8 mouse cellular contexts compared by ENCODE assay signal in the genomic region with DNA sequence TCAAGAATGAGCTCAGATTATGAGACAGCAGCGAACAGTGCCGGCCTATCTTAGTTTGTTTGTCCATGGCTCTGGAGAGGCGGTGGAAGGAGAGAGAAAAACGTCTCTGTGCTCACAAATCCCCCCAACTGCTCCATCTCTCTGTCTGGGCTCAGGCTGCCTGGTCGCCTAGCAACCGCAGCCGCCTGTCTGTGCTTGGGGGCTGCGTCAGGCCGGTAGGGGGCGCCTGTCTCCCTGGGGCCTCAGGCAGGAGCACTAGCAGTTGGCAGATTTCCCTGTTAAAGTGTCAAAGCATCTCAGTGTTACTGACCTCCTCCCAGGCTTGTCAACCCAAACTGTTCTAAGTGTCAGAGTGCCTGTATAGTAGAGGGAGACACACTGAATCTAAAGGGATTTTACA. TPM values are rescaled to one million over a fixed set of nuclear protein-coding genes. Genes with fewer than 3 reads are reported as not detected.
DNase-seq lines count a peak whose midpoint lies in the region; ATAC-seq and TF ChIP-seq lines count a peak whose summit lies in the region.

No protein-coding gene starts in this region.

- peak in 1 of 2 experiments; percentile 20 for DNase-seq in spleen, adult 2 months (ENCODE audit: low read depth in 1 of 2, low spot score in 2 of 2)
- no peak for DNase-seq in spleen, adult 12 weeks (ENCODE audit: low spot score)
- peak; percentile 67 to 86 for DNase-seq in cerebellum, postnatal 14 days
- DNase-seq in gastrocnemius, adult 2 months = peak; percentile 65
- peak; percentile 47 for DNase-seq in kidney, postnatal 0 days (ENCODE audit: low spot score)
- no peak for DNase-seq in liver, embryonic 14.5 days (ENCODE audit: low read depth in 3 of 3, low spot score in 3 of 3)
- peak; percentile 30 for DNase-seq in ovary, postnatal 14 days (ENCODE audit: low spot score)
- peak; percentile 50 to 64 for DNase-seq in thymus, postnatal 36 days

- no peak for TF ChIP-seq POLR2A in spleen, adult 2 months (IDR thresholded peaks at IDR 0.05; ENCODE audit: low read depth, low read length)

- H3K9me3 ChIP-seq in kidney, postnatal 0 days (replicated peaks; ENCODE audit: low read length) = no peaks in the 10 kb centered on the region
- H3K9me3 ChIP-seq in liver, embryonic 14.5 days (ENCODE audit: control insufficient read depth, low read length) = no peaks in the 10 kb centered on the region

- peak; percentile 27; the same call in 1 of the 2 replicates for TF ChIP-seq CTCF in spleen, adult 2 months (IDR thresholded peaks at IDR 0.05; ENCODE audit: extremely low read depth, insufficient read depth, insufficient read length, insufficient replicate concordance)
- TF ChIP-seq CTCF in gastrocnemius, adult 2 months (IDR thresholded peaks at IDR 0.05) = peak; percentile 60
- peak; percentile 62 for TF ChIP-seq CTCF in kidney, postnatal 0 days (IDR thresholded peaks at IDR 0.05; ENCODE audit: low read depth)
- TF ChIP-seq CTCF in liver, embryonic 14.5 days (IDR thresholded peaks at IDR 0.05; ENCODE audit: low read depth) = peak; percentile 72

- no peak overlapping the region for H3K4me2 ChIP-seq in kidney, postnatal 0 days (ENCODE audit: low read length)
- H3K4me2 ChIP-seq in liver, embryonic 14.5 days (ENCODE audit: low read depth) = no peak overlapping the region

- H3K4me1 ChIP-seq in spleen, adult 2 months (ENCODE audit: control insufficient read depth, insufficient read depth, insufficient read length) = no peaks in the 10 kb centered on the region
- H3K4me1 ChIP-seq in kidney, postnatal 0 days (replicated peaks; ENCODE audit: insufficient read depth, low read length) = no peaks in the 10 kb centered on the region
- no peaks in the 10 kb centered on the region for H3K4me1 ChIP-seq in liver, embryonic 14.5 days (replicated peaks; ENCODE audit: control insufficient read depth in 2 of 2, insufficient read depth in 2 of 2, low read length in 1 of 2)

- H3K27me3 ChIP-seq in spleen, adult 2 months (ENCODE audit: control insufficient read depth, insufficient read depth, low read length) = no peaks in the 10 kb centered on the region
- no peaks in the 10 kb centered on the region for H3K27me3 ChIP-seq in kidney, postnatal 0 days (ENCODE audit: insufficient read depth, low read length)
- H3K27me3 ChIP-seq in liver, embryonic 14.5 days (ENCODE audit: control insufficient read depth, insufficient read depth, low read length) = no peaks in the 10 kb centered on the region; the same call in 1 of the 2 replicates

- H3K9ac ChIP-seq in kidney, postnatal 0 days (ENCODE audit: low read depth, low read length) = no peak overlapping the region
- no peak overlapping the region for H3K9ac ChIP-seq in liver, embryonic 14.5 days (replicated peaks)

- no peak for TF ChIP-seq EP300 in liver, embryonic 14.5 days (IDR thresholded peaks at IDR 0.05; ENCODE audit: low read depth)

- intact Hi-C loops in gastrocnemius, adult 2 months (cut with DNase I) = no loop called here

- no peak overlapping the region for H3K4me3 ChIP-seq in spleen, adult 2 months (ENCODE audit: extremely low read depth, insufficient read depth, insufficient read length)
- H3K4me3 ChIP-seq in gastrocnemius, adult 2 months = no peak overlapping the region
- no peak overlapping the region for H3K4me3 ChIP-seq in kidney, postnatal 0 days (replicated peaks; ENCODE audit: low read depth, low read length)
- H3K4me3 ChIP-seq in liver, embryonic 14.5 days (ENCODE audit: insufficient read depth in 1 of 2, low read depth in 2 of 2, low read length in 2 of 2) = no peak overlapping the region

- no peak overlapping the region for H3K27ac ChIP-seq in spleen, adult 2 months (ENCODE audit: insufficient read depth, low read length)
- no peak overlapping the region for H3K27ac ChIP-seq in gastrocnemius, adult 2 months
- H3K27ac ChIP-seq in kidney, postnatal 0 days = no peak overlapping the region
- no peak overlapping the region for H3K27ac ChIP-seq in liver, embryonic 14.5 days

- ATAC-seq in kidney, postnatal 0 days (replicated peaks; ENCODE audit: low FRiP score, low read depth) = no peak
- no peak for ATAC-seq in liver, embryonic 14.5 days (ENCODE audit: insufficient read depth)

- WGBS in spleen, adult 2 months = 38% methylated on average over 10 of the region's 10 CpGs
- 17% methylated on average over 10 of the region's 10 CpGs for WGBS in kidney, postnatal 0 days
- 14% methylated on average over 10 of the region's 10 CpGs for WGBS in liver, embryonic 14.5 days (ENCODE audit: insufficient replicate concordance)

- H3K36me3 ChIP-seq in spleen, adult 2 months (ENCODE audit: control insufficient read depth, insufficient read depth, low read length) = no peaks in the 10 kb centered on the region
- no peaks in the 10 kb centered on the region for H3K36me3 ChIP-seq in kidney, postnatal 0 days (ENCODE audit: insufficient read depth, low read length)
- H3K36me3 ChIP-seq in liver, embryonic 14.5 days (replicated peaks; ENCODE audit: control insufficient read depth, insufficient read depth, low read depth) = no peaks in the 10 kb centered on the region

RNA-seq across cellular contexts. Expression of a gene that starts 12.3 kb away (rescaled TPM):
- 139 and 153 TPM in 2 replicates for polyA plus RNA-seq in spleen, adult 2 months (2012; rRNA removed)
- total RNA-seq in gastrocnemius, adult 2 months (2021) = not detected
- polyA plus RNA-seq in kidney, postnatal 0 days (2015; fragmentation: Nextera tagmentation; extraction: Ambion mirVana) = 0.94 and 1.3 TPM in 2 replicates
- polyA plus RNA-seq in liver, embryonic 14.5 days (2012; rRNA removed) = 0.17 and 0.27 TPM in 2 replicates
- 0.04 and 0.20 TPM in 2 replicates for polyA plus RNA-seq in liver, embryonic 14.5 days (2014; fragmentation: Nextera tagmentation; extraction: Ambion mirVana)

RNA-seq across cellular contexts. Expression of a gene that starts 25.6 kb away (rescaled TPM):
- 3.0 and 3.1 TPM in 2 replicates for polyA plus RNA-seq in spleen, adult 2 months (2012; rRNA removed)
- total RNA-seq in gastrocnemius, adult 2 months (2021) = 1 to 10 TPM; 1.7 to 2.0 TPM
- 1.8 and 1.9 TPM in 2 replicates for polyA plus RNA-seq in kidney, postnatal 0 days (2015; fragmentation: Nextera tagmentation; extraction: Ambion mirVana)
- 1.3 and 1.9 TPM in 2 replicates for polyA plus RNA-seq in liver, embryonic 14.5 days (2012; rRNA removed)
- 0.43 and 0.53 TPM in 2 replicates for polyA plus RNA-seq in liver, embryonic 14.5 days (2014; fragmentation: Nextera tagmentation; extraction: Ambion mirVana)

Comparison
In these comparisons a context has a peak if more than half of its experiments do, and no peak if none do; other contexts are left out.
1. DNase-seq: peak in cerebellum, postnatal 14 days (2 of 2), gastrocnemius, adult 2 months (single experiment), kidney, postnatal 0 days (single experiment), ovary, postnatal 14 days (single experiment) and thymus, postnatal 36 days (2 of 2); none in spleen, adult 12 weeks (single experiment) and liver, embryonic 14.5 days (0 of 3).
2. RNA of a gene that starts 12.3 kb away (polyA plus RNA-seq): 139 to 153 TPM in spleen, adult 2 months; 0.94 to 1.3 TPM in kidney, postnatal 0 days and 0.04 to 0.27 TPM in liver, embryonic 14.5 days; every median in the first group is over 10 times any median in the second.
3. Peak in every context shown above with its lines, with median percentiles within 50 percentile points of each other: CTCF ChIP-seq.